Mouse (Mus musculus) C2C12 (cell line): Measurements from ENCODE around the gene Tgfb1i1.

ENCODE experiments used
- CTCF ChIP-seq: IDR thresholded peaks from one replicate; pipeline ENCODE4 v1.5.1; 2011; ENCODE audit not compliant: control insufficient read depth, insufficient read depth, insufficient read length
- MAX ChIP-seq: IDR thresholded peaks from one replicate; pipeline ENCODE4 v1.6.1; 2011; ENCODE audit warnings: mild to moderate bottlenecking, control low read depth

DNA sequence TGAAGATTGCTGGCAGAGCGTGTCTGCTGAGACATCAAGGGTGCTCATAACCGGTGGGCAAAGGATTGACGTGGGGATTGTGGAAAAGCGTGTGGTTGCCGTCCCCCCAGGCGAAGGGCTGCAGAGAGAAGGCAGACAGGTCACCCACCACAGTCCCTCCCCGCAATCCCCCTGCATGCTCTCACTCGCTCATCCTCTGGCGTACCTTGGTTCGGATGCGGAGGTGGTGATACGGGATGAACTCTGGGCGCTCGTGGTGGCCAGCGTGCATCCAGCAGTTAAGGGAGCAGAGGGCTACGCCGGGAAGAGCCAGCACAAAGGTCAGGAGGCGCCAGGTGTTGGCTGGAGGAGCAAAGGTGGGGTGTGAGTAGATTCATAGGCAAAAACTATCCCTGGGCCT, 40.9 kb upstream of the Tgfb1i1 start:
- TF ChIP-seq MAX (no peak), CTCF (no peak)
